Mouse (Mus musculus): ENCODE results near the gene Dcp1a.
A peak's percentile ranks its signal among the peaks of the same experiment; 100 is the strongest.

The Dcp1a gene

DNA sequence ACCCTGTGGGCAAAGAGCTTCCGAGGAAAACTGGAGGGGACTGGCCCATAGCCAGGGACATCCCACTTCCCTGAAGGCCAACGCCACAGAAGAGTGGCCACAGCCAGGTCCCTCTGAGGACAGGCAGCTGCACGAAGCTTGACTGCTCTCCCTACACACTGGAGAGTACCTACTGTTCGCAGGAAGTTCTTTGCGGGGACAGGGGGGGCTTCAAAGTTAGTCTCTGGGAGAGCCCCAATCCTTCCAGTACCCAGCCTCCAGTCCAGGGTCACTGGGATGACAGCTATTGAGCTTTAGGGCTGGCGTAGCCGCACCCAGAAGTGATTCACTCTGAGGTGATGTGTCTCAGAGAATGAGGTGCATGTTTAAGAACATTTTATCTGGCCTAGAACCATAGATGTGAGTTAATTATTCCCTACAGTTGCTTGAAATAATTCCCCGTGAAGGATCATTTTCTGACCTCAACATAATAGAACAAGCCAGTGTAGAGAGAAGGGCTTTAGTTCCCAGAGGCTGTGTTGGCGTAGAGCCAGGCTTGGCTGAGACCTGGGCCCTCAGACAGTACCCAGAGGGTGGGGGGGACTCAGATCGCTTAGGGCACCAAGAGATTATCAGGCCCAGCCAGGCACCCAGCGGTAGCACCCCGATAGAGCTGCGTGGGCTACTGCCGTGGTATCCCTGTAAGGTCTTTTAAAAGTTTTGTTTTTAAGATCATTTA is 82.3 kb downstream of the Dcp1a start:
- DNase-seq: peak; percentile 91 to 92

- no peak for DNase-seq
Measured at GRCm38 (mm10) chr14:30562343-30562742, 83.0 kb downstream of the Dcp1a start.

DNA sequence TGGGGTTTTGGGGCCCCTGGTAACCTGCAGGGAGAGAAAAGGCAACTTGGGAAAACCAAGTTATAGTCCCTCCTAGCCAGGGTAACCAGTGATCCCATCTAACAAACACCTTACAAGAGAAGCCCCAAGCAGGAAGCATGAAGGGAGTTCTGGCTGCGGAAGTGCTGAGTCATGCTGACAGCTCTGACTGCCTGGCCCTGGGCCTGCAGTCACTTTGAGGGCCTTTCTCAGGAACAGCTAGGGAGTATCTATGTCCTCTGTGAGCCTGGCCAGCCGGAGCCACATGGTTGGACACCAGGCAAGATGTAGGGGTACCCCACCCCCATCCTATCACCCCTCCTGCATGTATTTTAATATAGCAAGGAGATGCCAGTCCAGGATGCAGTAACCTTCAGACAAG is 85.1 kb downstream of the Dcp1a start:
- DNase-seq: peak; percentile 84 to 85

DNA sequence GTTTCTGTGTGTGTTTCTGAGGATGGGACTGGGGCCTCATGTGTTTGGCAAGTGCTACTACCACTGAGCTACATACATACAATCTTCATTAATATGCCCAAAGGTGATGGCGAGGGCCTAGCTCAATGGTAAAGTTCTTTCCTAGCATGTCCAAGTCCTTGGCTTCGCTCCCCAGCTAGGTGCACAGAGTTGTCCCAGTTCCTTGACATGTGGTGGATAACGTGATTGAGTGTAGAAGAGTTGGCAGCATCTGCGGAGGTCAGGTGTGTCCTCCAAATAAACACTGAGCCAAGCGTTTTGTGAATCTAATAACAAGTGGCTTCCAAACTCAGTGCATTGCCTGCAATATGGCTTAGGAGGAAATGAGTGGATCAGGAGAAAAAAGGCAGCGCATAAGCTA is 87.0 kb downstream of the Dcp1a start:
- DNase-seq: peak in 1 of 2 experiments; percentile 45

GRCm38 (mm10) chr14:30568016-30568415 is 88.7 kb downstream of the Dcp1a start:
- no peak for DNase-seq

GRCm38 (mm10) chr14:30570303-30570702 is 91.0 kb downstream of the Dcp1a start:
- peak in 1 of 2 experiments; percentile 64 for DNase-seq

DNA sequence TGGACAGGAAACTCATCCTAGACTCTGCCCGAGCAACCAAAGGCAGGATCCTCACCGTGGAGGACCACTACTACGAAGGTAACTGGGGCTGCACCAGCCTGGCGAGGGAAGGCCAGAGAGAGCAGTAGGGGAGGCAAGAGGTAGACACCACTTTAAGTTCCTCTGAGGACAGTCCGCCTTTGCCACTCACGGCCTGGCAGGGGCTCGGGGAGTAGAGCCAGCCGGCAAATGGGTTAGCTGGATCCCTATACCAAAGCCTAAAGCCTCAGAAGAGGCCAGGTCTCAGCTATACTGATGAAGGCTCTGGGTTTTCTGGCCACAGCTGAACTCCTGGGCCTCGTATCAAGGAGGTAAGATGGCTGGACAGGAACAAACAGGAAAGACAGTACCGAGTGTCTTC is 92.9 kb downstream of the Dcp1a start:
- DNase-seq: no peak

GRCm38 (mm10) chr14:30573235-30573634 is 93.9 kb downstream of the Dcp1a start:
- DNase-seq: no peak

- peak; percentile 78 to 88 for DNase-seq
Measured at GRCm38 (mm10) chr14:30573983-30574584, 94.7 kb downstream of the Dcp1a start.

- DNase-seq: no peak
Measured at GRCm38 (mm10) chr14:30575791-30576190, 96.5 kb downstream of the Dcp1a start.

DNA sequence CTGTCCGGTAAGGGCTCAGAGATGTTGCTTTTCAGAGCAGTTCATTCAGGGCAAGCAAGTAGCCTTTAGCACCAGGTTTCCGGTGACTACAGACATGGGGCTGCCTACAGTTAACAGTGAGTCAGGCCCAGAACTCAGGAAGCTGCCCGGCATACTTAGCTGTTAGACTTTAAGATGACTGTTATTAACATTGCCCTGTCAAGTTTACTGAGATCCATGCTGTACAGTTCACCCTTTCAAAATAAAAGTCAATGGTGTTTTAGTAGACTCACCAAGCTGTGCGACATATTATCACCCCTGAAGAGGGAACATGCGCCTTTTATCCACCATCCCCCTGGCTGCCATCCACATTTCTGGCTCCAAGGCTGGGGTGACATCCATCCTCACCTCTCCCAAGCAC is 96.9 kb downstream of the Dcp1a start:
- no peak for DNase-seq

Data from kidney, postnatal 36 days (tissue).